Comparison of ENCODE assay signal across 11 mouse cellular contexts in genomic region chr11:85714312-85714931, GRCm38 (mm10).
DNase-seq lines count a peak whose midpoint lies in the region; ATAC-seq and TF ChIP-seq lines count a peak whose summit lies in the region.
"Had no signal": no experiment of that assay in that cellular context is flagged by ENCODE, and none has a peak within 500 bp of the region (broad histone marks: within the 10 kb centered on the region; RNA-seq: fewer than 3 reads in every experiment).

No protein-coding gene starts in this region.

- no peak for ATAC-seq in kidney, embryonic 14.5 days (ENCODE audit: low FRiP score, low TSS enrichment)
- ATAC-seq in hindbrain, embryonic 13.5 days (ENCODE audit: low FRiP score) = no peak
- no peak for ATAC-seq in monocyte, adult 5-6 weeks (replicated peaks; ENCODE audit: insufficient number of reproducible peaks, low FRiP score, low TSS enrichment, poor library complexity, severe bottlenecking)

- TF ChIP-seq CTCF in ES-Bruce4 (IDR thresholded peaks at IDR 0.05; ENCODE audit: low read depth, low read length) = no peak

- peaks cover 18% of the 10 kb centered on the region for H3K4me1 ChIP-seq in kidney, embryonic 14.5 days (ENCODE audit: control insufficient read depth, insufficient read depth, low read length)
- peaks cover 7% of the 10 kb centered on the region for H3K4me1 ChIP-seq in ES-Bruce4 (ENCODE audit: control insufficient read depth, insufficient read depth, low read length)
- peaks cover 29% of the 10 kb centered on the region for H3K4me1 ChIP-seq in hindbrain, embryonic 13.5 days (replicated peaks)

- no peaks in the 10 kb centered on the region for H3K27me3 ChIP-seq in kidney, embryonic 14.5 days (ENCODE audit: control insufficient read depth, insufficient read depth, low read length)
- no peaks in the 10 kb centered on the region for H3K27me3 ChIP-seq in ES-Bruce4 (ENCODE audit: control insufficient read depth, insufficient read depth, low read length, poor library complexity, severe bottlenecking)
- peaks cover 22% of the 10 kb centered on the region for H3K27me3 ChIP-seq in hindbrain, embryonic 13.5 days

- no peak for DNase-seq in kidney, postnatal 25 days
- DNase-seq in R1 (ENCODE audit: low read depth, low spot score) = peak; percentile 95
- no peak for DNase-seq in left cerebral cortex, adult 8-10 months (ENCODE audit: low spot score in 2 of 2)
- DNase-seq: cerebellum, adult 18-20 months; right cerebral cortex, postnatal 25 days had no signal

- H3K27ac ChIP-seq in kidney, embryonic 14.5 days (ENCODE audit: low read depth, low read length) = peak overlapping the region; percentile 45; the same call in 1 of the 2 replicates
- peak overlapping the region; percentile 83 for H3K27ac ChIP-seq in ES-Bruce4 (ENCODE audit: insufficient read depth, low read length)
- H3K27ac ChIP-seq in hindbrain, embryonic 13.5 days = peak overlapping the region; percentile 55; the same call in 1 of the 2 replicates
- H3K27ac ChIP-seq: limb, embryonic 13.5 days had no signal

- no peaks in the 10 kb centered on the region for H3K9me3 ChIP-seq in kidney, embryonic 14.5 days (ENCODE audit: control insufficient read depth, low read length)
- no peaks in the 10 kb centered on the region for H3K9me3 ChIP-seq in ES-Bruce4 (replicated peaks; ENCODE audit: control insufficient read depth, insufficient read depth, low read length, poor library complexity, severe bottlenecking)
- H3K9me3 ChIP-seq in hindbrain, embryonic 13.5 days = no peaks in the 10 kb centered on the region
- H3K9me3 ChIP-seq: heart, embryonic 12.5 days; limb, embryonic 13.5 days had no signal

- H3K36me3 ChIP-seq in kidney, embryonic 14.5 days (ENCODE audit: control insufficient read depth, insufficient read depth, low read length) = no peaks in the 10 kb centered on the region
- H3K36me3 ChIP-seq in ES-Bruce4 (ENCODE audit: control insufficient read depth, insufficient read depth, low read length, poor library complexity, severe bottlenecking) = no peaks in the 10 kb centered on the region
- no peaks in the 10 kb centered on the region for H3K36me3 ChIP-seq in hindbrain, embryonic 13.5 days
- H3K36me3 ChIP-seq: heart, embryonic 12.5 days; limb, embryonic 13.5 days had no signal

- 22% methylated on average over 7 of the region's 7 CpGs for WGBS in kidney, embryonic 14.5 days
- WGBS in hindbrain, embryonic 13.5 days = 7% methylated on average over 7 of the region's 7 CpGs

- no peak overlapping the region for H3K9ac ChIP-seq in kidney, embryonic 14.5 days (ENCODE audit: low read depth, low read length)
- 0 out of 2 replicates have a peak overlapping the region, but pooled peaks have one; percentile 34 for H3K9ac ChIP-seq in ES-Bruce4 (ENCODE audit: low read depth, poor library complexity, severe bottlenecking)
- no peak overlapping the region for H3K9ac ChIP-seq in hindbrain, embryonic 13.5 days
- H3K9ac ChIP-seq: heart, embryonic 12.5 days; limb, embryonic 13.5 days had no signal

- TF ChIP-seq POLR2A in ES-Bruce4 (IDR thresholded peaks at IDR 0.05; ENCODE audit: insufficient read depth, low read length) = no peak

- no peak overlapping the region for H3K4me2 ChIP-seq in kidney, embryonic 14.5 days (replicated peaks; ENCODE audit: low read depth, low read length)
- H3K4me2 ChIP-seq in hindbrain, embryonic 13.5 days = no peak overlapping the region; the same call in 1 of the 2 replicates

- no peak overlapping the region for H3K4me3 ChIP-seq in kidney, embryonic 14.5 days (ENCODE audit: low read length)
- H3K4me3 ChIP-seq in ES-Bruce4 (ENCODE audit: low read depth, low read length) = no peak overlapping the region
- H3K4me3 ChIP-seq in hindbrain, embryonic 13.5 days = no peak overlapping the region
- H3K4me3 ChIP-seq: heart, embryonic 12.5 days; limb, embryonic 13.5 days had no signal

- TF ChIP-seq EP300 in ES-Bruce4 (IDR thresholded peaks at IDR 0.05; ENCODE audit: insufficient read depth, low read depth, low read length) = 0 out of 2 replicates have a peak, but pooled peaks have one; percentile 25
